Mouse (Mus musculus) gastrocnemius, postnatal 10 days (tissue): ENCODE measurements around the gene Chrm3. TPM values are rescaled to one million over a fixed set of nuclear protein-coding genes. Genes with fewer than 3 reads are reported as not detected.

Experiments used
- DNase-seq: peaks from one replicate; pipeline ENCODE4 v3.0.0; 2021; ENCODE audit warnings: mixed read lengths
- microRNA-seq, 2 experiments: library from miRNA; unstranded; fragments of <30 nt; microRNA quantifications; one replicate each; pipeline ENCODE4 v1.2.0; 2021
- total RNA-seq, 2 experiments: library from RNA; stranded (reverse); gene quantifications; 2 replicates each; pipeline ENCODE4 v1.2.3; 2021

The Chrm3 gene
- total RNA-seq, 2 experiments from 2014 or later: 0.80 to 1.1 TPM

DNA sequence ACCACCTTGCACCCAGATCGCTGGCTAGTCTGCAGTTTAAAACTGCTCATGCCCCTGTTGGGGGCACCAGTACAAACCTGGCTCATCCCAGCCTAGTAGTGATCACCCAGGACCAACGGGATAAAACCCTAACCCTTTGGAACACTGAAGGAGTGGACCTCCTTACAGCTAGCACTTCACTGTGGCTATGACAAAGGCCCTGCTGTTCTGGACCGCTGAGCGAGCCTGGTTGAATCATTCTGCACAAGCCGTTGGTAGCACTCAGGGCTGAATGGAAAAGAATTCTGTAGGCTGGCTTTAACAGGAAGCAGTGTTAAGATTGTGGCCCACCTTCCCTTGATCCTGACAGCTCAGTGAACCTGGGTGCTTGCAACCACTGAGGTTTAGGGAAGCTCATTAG, 470.2 kb downstream of the Chrm3 start:
- DNase-seq: no peak

GRCm38 (mm10) chr13:9889954-9890353, 470.7 kb downstream of the Chrm3 start:
- DNase-seq: no peak

GRCm38 (mm10) chr13:9888284-9888683, 472.4 kb downstream of the Chrm3 start:
- no peak for DNase-seq

- DNase-seq: no peak
Measured at GRCm38 (mm10) chr13:9887261-9887660, 473.4 kb downstream of the Chrm3 start.

DNA sequence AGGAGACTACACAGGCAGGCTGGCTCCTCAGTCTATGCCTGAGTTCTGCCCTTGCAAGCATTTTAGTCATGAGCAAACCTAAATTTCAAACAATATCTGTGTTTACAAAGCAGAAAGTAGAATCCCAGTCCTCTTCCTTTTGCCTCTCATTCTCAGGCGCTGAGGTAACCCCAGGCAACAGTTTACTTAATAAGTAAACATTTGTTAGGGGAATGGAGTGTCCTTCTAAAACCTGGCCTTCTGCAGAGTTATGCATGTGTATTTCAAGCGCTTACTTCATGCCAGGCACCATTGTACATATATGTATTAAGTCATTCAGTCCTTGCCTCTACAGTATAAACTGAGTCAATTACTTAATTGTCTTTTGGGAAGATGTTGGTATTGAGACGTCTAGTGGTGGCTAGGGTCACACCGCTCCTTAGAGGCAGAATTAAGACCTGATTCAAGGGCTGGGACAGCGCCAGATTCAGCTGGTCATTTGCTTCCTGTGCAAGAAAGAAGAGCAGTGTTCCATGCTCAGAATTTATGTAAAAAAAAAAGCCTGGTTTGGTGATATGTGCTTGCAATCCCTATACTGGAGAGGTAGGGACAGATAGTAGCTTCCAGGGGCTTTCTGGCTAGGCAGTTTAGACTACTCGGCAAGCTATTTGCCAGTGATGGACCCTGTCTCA, 474.0 kb downstream of the Chrm3 start:
- peak; percentile 19 for DNase-seq

DNA sequence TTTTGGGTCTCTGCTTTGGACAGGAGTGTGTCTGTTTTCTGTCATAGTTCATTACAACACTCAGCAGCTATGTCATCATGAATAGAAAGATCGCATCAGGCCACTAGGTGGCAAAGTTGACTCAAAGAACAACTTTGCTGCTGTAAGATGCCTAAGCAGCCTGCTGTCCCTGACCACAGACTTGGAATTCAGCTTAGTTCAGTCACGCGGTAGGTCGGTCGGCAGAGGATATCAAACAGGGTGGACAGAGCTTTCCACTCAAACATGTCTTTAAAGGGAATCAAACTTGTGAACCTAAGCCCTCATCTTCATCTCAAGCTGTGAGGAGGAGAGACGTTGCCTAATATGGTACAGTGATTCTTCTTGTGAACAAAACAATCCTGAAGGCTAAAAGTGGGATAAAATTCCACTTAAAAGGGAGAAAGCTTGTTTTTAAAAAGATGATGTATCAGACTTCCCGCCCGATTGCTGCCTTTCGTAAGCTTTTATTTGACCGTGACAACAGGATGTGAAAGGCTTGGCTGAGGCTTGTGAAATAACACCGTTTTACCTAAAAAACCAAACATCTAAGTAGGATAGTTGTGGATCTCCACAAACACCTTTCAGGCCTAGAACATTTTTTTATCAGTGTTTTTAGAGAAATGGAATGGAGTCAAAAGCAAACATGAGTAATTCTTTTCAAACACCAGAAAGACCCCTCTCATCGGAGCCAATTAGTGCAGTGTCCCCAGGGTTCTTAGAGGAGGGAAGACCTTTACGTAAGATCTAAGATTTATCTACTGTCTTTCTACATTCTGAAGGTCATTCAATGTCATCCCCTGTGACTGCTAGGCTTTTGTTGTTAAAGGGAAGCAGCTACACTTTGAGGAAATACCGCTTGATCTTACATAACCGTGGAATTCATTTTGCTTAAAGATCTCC, 478.0 kb downstream of the Chrm3 start:
- DNase-seq: peak; percentile 58

GRCm38 (mm10) chr13:9881930-9882329, 478.7 kb downstream of the Chrm3 start:
- no peak for DNase-seq

DNA sequence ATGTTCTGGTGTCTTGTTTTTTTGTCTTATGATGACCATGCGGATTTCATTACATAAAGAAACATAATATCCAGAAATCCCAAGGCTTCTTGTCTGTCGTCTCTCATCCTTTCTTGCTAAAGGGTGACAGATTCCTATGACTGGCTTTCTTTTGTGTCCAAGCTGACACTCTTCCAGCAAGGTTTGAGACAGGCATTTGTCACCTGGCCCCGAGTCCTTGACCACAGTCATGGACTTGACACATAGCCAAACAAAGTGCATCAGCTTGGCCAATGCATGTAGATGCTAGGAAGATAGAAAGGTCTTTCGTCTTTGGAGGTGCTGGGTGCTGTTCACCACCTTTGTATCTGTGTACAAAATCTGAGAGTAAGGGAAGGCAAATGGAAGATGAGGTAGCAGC, 480.2 kb downstream of the Chrm3 start:
- no peak for DNase-seq

GRCm38 (mm10) chr13:9878596-9879010, 482.0 kb downstream of the Chrm3 start:
- no peak for DNase-seq

DNA sequence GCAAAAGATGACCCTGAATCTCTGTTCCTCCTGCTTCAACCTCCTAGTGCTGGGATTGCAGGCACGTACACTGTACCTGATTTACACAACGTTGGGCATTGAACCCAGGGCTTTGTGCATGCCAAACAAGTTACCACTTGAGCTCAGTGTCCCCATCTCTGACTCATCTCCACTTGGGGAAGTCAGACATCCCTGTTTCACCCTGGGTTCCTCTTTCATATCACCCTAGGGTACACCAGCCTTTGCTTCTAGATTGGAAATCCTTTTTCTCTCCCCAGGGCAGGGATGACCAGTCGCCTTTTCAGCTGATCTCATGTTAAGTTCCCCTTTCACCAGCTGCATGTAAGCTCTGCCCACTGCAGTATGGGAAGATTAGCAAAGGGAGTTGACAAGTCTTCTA, 487.3 kb downstream of the Chrm3 start:
- DNase-seq: no peak

DNA sequence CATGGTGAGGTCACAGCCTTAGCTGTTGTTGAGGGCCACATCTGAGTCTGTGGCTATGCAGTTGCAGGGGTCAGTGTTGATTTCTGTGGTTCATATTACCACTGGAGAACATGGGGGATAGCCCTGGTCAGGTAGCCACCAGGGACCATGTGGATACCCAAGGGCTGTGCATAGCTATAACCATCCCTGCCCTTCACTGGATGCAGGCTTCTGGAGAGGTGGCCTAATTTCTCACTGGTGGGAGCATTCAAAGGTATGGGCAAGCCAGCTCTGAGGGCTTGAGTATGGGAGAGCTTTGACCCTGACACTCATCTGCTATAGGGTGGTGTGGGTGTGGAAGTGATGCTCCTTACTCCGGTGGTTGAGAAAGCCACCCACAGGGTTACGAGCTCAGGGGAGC, 494.5 kb downstream of the Chrm3 start:
- no peak for DNase-seq

DNA sequence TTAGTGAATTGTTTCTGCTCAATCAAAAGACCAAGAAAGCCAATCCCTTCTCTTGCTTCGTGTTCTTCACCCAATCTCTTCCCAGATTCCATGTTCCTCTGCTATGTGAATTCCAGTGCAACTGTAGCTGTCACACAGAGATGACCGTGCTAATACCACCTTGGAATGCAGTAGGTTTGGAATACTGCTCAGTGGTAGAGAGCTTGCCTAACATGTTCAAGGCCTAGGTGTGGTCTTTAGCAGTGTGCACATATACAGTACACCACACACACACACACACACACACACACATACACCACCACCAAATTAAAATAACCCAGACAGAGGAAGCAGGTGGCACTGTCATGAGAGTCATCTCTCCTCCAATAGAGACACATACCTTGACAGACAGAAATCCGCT, 513.1 kb downstream of the Chrm3 start:
- DNase-seq: no peak

GRCm38 (mm10) chr13:9846543-9847434, 513.9 kb downstream of the Chrm3 start:
- peak; percentile 57 for DNase-seq

DNA sequence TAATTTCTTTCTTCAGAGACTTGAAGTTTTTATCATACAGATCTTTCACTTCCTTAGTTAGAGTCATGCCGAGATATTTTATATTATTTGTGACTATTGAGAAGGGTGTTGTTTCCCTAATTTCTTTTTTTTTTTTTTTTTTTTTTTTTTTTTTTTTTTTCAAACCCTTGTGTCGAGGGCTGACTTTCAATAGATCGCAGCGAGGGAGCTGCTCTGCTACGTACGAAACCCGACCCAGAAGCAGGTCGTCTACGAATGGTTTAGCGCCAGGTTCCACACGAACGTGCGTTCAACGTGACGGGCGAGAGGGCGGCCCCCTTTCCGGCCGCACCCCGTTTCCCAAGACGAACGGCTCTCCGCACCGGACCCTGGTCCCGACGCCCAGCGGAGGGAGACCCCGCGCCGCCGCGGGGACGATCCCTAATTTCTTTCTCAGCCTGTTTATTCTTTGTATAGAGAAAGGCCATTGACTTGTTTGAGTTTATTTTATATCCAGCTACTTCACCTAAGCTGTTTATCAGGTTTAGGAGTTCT, 526.4 kb downstream of the Chrm3 start:
- DNase-seq: peak; percentile 85

GRCm38 (mm10) chr13:9826227-9826626, 534.4 kb downstream of the Chrm3 start:
- peak; percentile 31 for DNase-seq

Small RNA genes within 50 kb of the gene (microRNA-seq; reads per million reads assigned to microRNA genes)
- 0 reads per million in 2 experiments for gene Gm24187
